Mouse (Mus musculus) megakaryocyte, embryonic 14.5 days (primary cell): Measurements from ENCODE around the gene Pi4k2a.

Experiments used
- FLI1 ChIP-seq: IDR thresholded peaks from 2 replicates; pipeline ENCODE4 v1.6.1; 2012; ENCODE audit warnings: low read length, inconsistent platforms, mixed read lengths
- GATA1 ChIP-seq: IDR thresholded peaks from 3 replicates; pipeline ENCODE4 v1.6.1; 2012; ENCODE audit warnings: mixed read lengths, low read length, inconsistent platforms, borderline replicate concordance

DNA sequence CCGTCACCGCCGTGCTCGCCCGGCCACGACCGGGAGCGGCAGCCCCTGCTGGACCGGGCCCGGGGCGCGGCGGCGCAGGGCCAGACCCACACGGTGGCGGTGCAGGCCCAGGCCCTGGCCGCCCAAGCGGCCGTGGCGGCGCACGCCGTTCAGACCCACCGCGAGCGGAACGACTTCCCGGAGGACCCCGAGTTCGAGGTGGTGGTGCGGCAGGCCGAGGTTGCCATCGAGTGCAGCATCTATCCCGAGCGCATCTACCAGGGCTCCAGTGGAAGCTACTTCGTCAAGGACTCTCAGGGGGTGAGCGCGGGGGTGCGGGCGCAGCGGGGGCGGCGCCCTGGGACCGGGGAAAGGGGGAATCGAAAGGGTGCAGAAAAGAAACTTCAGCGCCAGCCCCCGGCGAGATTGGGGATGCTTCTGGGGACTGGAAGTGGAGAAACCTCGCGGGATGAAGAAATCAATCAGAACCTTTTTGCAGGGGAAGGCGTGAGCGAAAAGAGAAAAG lies 419 bp downstream of the Pi4k2a start:
- TF ChIP-seq GATA1 (no peak), FLI1 (no peak)
